Mouse (Mus musculus): ENCODE measurements at regions not wholly inside any gene's neighbourhood (a gene's known extent, or its start where the extent isn't known, plus 50 kb on each side); places are given as distances from the start of the nearest gene placed in this dataset.
"Not testable (repeated sequence)": the region's sequence is repeated elsewhere in the genome, so short reads cannot be mapped to it uniquely, and the experiment has no call there.

- not testable (repeated sequence) for TF ChIP-seq EP300 (IDR thresholded peaks at IDR 0.05; ENCODE audit: low read length); HCFC1 (IDR thresholded peaks at IDR 0.05; ENCODE audit: low read depth, low read length); MAZ (IDR thresholded peaks at IDR 0.05; ENCODE audit: low read depth, low read length); CTCF (conservative IDR thresholded peaks at IDR 0.05 in 1 of 2, IDR thresholded peaks at IDR 0.05 in 1 of 2; ENCODE audit: low read depth in 2 of 2, low read length in 2 of 2)
Observed at GRCm38 (mm10) chr13:3354912-3355311, 183.0 kb upstream of the Gdi2 start.

Measured in CH12.LX (cell line).